Mouse (Mus musculus): ENCODE data around the gene Yap1.

- TF ChIP-seq CTCF (IDR thresholded peaks at IDR 0.05; ENCODE audit: insufficient read depth, low read length) (no peak), POLR2A (IDR thresholded peaks at IDR 0.05; ENCODE audit: borderline replicate concordance, extremely low read depth, low read depth, low read length) (no peak)
These were observed 31.1 kb upstream of the Yap1 start for GRCm38 (mm10) chr9:8035546-8035945.
